Mouse (Mus musculus) left cerebral cortex, adult 2 months (tissue): ENCODE results near the gene 4930505A04Rik. TPM values are rescaled to one million over a fixed set of nuclear protein-coding genes. Genes with fewer than 3 reads are reported as not detected.
A peak's percentile ranks its signal among the peaks of the same experiment; 100 is the strongest.

Experiments used
- DNase-seq, 2 experiments: peaks; one replicate each; pipeline ENCODE4 v3.0.0; 2021 to 2022; ENCODE audit warnings: low spot score in 2 of 2, mixed read lengths in 1 of 2; ENCODE audit errors: extremely low spot score in 1 of 2
- H3K27ac ChIP-seq: fragments of 200-600 bp; 2 replicates; pipeline ENCODE4 v1.8.1; 2022
- H3K4me3 ChIP-seq: fragments of 200-600 bp; 2 replicates; pipeline ENCODE4 v1.8.1; 2022
- CTCF ChIP-seq: fragments of 200-600 bp; IDR thresholded peaks from 2 replicates; pipeline ENCODE4 v1.8.1; 2022; ENCODE audit warnings: antibody characterized with exemption, mild to moderate bottlenecking, moderate library complexity
- intact Hi-C: fragments of 180-260 bp; cut with DNase I; formaldehyde crosslinking; loops from one replicate; pipeline ENCODE4 v1.15.1; 2025
- long read RNA-seq, 2 experiments: library from polyadenylated mRNA; stranded (forward); transcript quantifications; one replicate each; pipeline ENCODE4 v2.0.0; 2021; ENCODE audit warnings: borderline mapping rate in 2 of 2
- total RNA-seq, 2 experiments: library from RNA; stranded (reverse); gene quantifications; 2 replicates each; pipeline ENCODE4 v1.2.3; 2021

Gene 4930505A04Rik
- total RNA-seq, result under 1 TPM; 0.38 to 0.65 TPM
- long read RNA-seq, experiment 1, result 0 reads
- long read RNA-seq, experiment 2, result 0 reads

GRCm38 (mm10) chr11:30471751-30472593 is at the start of gene 4930505A04Rik:
4930505A04Rik (minus strand) TSS chr11:30471827.
- peak within 1 kb of the TSS; percentile 48 for H3K4me3 ChIP-seq
- H3K27ac ChIP-seq, result peak within 1 kb of the TSS; percentile 91
- intact Hi-C loops, result loop anchor here (2.0 to 5.0 kb wide), 2 partner anchors 175 to 203 kb away; partner anchors contain the start of genes Acyp2 and Sptbn1
- TF ChIP-seq CTCF, result no peak
- peak; percentile 79 to 87 for DNase-seq

- TF ChIP-seq CTCF, result no peak
- intact Hi-C loops, result no loop called here
- no peak for DNase-seq
- Histone ChIP-seq H3K4me3 (no peak overlapping the region), H3K27ac (no peak overlapping the region)
Observed at GRCm38 (mm10) chr11:30517133-30517532, 45.5 kb upstream of the 4930505A04Rik start.

DNA sequence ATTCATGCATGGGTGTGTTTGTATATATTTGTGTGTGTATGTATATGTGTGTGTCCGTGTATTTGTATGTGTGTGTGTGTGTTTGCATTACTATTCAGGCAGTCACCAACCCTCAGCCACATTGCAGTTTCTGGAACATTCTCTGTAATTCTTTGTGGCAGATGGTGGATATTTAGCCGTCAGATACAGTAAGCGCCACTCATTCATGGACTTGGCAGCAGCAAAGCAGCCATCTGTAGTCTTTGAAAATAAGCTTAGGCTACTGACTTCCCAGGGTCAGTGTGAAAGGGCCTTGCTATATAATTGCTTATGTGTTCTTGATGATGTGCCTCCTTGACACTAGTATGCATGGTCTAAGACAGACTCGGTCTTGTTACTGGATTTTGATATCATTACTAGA is 36.6 kb upstream of the 4930505A04Rik start:
- intact Hi-C loops, result no loop called here
- TF ChIP-seq CTCF, result no peak
- DNase-seq, result no peak

DNA sequence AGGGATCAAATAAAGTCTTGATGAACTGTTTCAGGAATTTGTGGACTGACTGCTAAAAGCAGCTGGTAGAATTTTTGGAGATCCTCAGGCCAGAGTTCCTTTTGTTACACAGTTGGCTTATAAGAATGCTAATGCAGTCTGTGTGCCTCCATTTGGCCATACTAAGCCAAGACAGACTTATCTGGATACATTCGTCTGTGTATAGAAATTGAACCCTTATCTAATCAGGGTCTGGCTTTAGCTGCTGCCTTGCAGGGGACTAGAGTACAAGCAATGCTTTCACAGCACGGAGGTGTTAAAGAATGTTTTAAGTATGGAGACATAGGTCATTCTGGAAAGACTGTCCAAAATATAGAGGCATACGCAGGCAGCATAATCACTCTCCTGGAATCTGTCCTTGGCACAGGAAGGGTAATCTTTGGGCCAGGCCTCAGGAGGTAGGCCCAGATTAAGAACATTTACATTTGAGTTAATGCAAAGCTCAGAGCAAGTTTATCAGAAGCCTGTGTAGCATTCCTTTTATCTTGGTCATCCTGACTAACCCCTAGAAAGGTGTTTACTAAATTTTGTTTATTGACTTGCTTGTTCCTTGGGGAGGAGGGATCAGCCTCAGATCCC is 27.2 kb upstream of the 4930505A04Rik start:
- intact Hi-C loops, result no loop called here
- no peak for DNase-seq
- no peak for TF ChIP-seq CTCF

More for the DNA sequence above, 36.6 kb upstream of the 4930505A04Rik start:
- H3K4me3 ChIP-seq, result no peak overlapping the region
- no peak overlapping the region for H3K27ac ChIP-seq

DNA sequence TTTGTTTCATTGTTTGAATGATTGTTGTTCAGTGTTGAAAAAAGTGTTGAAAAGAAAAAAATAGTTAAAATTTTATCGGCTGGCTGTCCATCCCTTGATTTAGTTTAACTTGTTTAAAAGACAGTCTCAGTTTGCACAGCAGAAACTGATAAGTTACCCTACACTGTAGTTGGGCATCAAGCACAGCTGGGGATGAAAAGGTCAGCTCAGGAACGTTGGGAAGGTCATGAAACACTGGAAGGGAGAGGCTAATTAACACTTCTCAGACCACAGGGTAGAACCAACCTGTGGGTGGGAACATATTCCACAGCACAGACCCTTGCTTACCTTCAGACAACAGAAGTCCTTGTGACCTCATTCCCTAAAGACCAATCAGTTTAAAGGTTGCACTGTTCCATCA is 25.5 kb upstream of the 4930505A04Rik start:
- no peak overlapping the region for H3K27ac ChIP-seq
- H3K4me3 ChIP-seq, result no peak overlapping the region
- intact Hi-C loops, result no loop called here
- no peak for TF ChIP-seq CTCF
- no peak for DNase-seq

More for the DNA sequence above, 27.2 kb upstream of the 4930505A04Rik start:
- Histone ChIP-seq H3K27ac (no peak overlapping the region), H3K4me3 (no peak overlapping the region)

- no peak for DNase-seq
- intact Hi-C loops, result no loop called here
- no peak for TF ChIP-seq CTCF
- Histone ChIP-seq H3K4me3 (no peak overlapping the region), H3K27ac (no peak overlapping the region)
Observed at GRCm38 (mm10) chr11:30491515-30492260, 20.1 kb upstream of the 4930505A04Rik start.

DNA sequence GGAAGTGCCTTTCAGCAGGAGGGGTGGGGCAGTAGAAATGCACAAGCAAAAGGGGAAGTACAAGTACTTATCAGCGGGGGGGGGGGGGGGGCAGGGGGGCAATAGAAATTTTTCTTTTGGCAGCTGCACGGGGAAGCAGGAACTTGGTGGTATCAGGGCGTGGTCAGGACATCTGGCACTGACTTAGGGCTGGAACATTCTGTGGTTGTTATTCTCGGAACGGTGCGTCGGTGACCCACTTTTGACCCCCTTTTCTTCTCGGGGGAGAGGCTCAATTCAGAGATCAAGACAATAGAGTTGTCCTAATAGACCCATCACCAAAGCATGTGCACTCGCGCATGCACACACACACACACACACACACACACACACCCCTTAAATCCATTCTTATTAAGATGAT is 16.6 kb upstream of the 4930505A04Rik start:
- intact Hi-C loops, result no loop called here
- DNase-seq, result no peak
- H3K27ac ChIP-seq, result no peak overlapping the region
- TF ChIP-seq CTCF, result no peak
- H3K4me3 ChIP-seq, result no peak overlapping the region

GRCm38 (mm10) chr11:30483286-30483685 is 11.7 kb upstream of the 4930505A04Rik start:
- DNase-seq, result no peak
- TF ChIP-seq CTCF, result no peak
- intact Hi-C loops, result no loop called here
- Histone ChIP-seq H3K27ac (no peak overlapping the region), H3K4me3 (no peak overlapping the region)

GRCm38 (mm10) chr11:30471187-30471586 is 440 bp downstream of the 4930505A04Rik start:
- no peak for TF ChIP-seq CTCF
- intact Hi-C loops, result loop anchor here (5.0 kb wide), 1 partner anchor 176 kb away; the partner anchor contains the start of gene Acyp2
- no peak for DNase-seq
- H3K4me3 ChIP-seq, result peak overlapping the region; percentile 48
- peak overlapping the region; percentile 91 for H3K27ac ChIP-seq

DNA sequence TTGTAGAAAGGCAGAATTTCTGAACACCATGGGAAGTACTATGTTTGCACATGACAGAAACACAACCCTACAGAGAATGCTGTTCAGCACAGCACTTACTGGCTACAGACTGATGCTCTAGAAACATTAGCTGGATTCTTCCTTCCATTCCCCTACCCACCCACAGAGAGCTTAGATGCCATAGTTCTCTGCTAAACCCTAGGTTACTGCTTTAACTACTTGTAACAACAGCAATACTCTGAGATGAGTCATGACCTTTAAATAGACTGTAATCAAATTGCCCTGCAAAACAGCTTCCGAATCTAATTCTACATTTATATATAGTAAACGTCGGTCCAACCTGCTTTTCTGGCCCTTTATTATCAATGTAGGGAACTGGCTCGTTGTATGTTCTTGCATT is 17.3 kb downstream of the 4930505A04Rik start:
- TF ChIP-seq CTCF, result no peak
- Histone ChIP-seq H3K27ac (no peak overlapping the region), H3K4me3 (no peak overlapping the region)
- intact Hi-C loops, result no loop called here
- no peak for DNase-seq

- intact Hi-C loops, result loop anchor here (5.0 kb wide), 1 partner anchor 181 kb away; the partner anchor contains the start of gene Sptbn1
- Histone ChIP-seq H3K27ac (no peak overlapping the region; the same call in 1 of the 2 replicates), H3K4me3 (no peak overlapping the region)
- DNase-seq, result no peak
- TF ChIP-seq CTCF, result no peak
Observed at GRCm38 (mm10) chr11:30448126-30448525, 23.5 kb downstream of the 4930505A04Rik start.
